Mouse (Mus musculus): ENCODE data around the gene Rhbdl3. TPM values are rescaled to one million over a fixed set of nuclear protein-coding genes. Genes with fewer than 3 reads are reported as not detected.

Gene Rhbdl3
- total and polyA plus RNA-seq, 3 experiments, result 0.02 to 0.44 TPM; not detected in 1

DNA sequence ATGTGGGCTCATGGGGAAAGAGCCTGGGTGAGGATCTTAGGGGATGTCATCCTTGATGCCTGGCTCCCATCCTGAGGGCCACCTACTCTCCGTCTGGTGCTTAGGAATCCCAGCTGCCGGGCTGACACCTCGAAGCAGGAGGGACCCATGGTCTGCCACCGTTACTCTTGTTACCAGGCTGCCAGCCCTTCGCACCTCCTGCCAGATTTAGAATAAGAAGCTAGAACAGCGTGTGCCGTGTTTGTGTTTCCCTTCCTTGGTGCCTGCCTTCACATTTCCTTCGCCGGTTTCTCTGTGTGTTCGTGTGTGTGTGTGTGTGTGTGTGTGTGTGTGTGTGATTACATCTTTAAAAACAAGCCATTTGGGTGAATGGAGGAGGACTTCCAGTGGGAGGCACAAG is 4.1 kb downstream of the Rhbdl3 start:
- DNase-seq (ENCODE audit: low spot score), result no peak
- H3K27me3 ChIP-seq (ENCODE audit: insufficient read depth, low read length), result peaks cover 26% of the 10 kb centered on the region
- TF ChIP-seq GATA2 (IDR thresholded peaks at IDR 0.05; ENCODE audit: borderline replicate concordance, low read depth, low read length) (no peak), POLR2AphosphoS5 (IDR thresholded peaks at IDR 0.05; ENCODE audit: insufficient replicate concordance, low read depth, low read length) (no peak), GATA1 (IDR thresholded peaks at IDR 0.05; ENCODE audit: borderline replicate concordance, low read length) (no peak), TAL1 (conservative IDR thresholded peaks at IDR 0.05; ENCODE audit: low read depth, low read length) (no peak), CTCF (IDR thresholded peaks at IDR 0.05; ENCODE audit: low read depth, low read length) (no peak)

GRCm38 (mm10) chr11:80308537-80308936 is 7.8 kb downstream of the Rhbdl3 start:
- no peak for ATAC-seq (ENCODE audit: extremely low read depth, insufficient number of reproducible peaks, low FRiP score, poor library complexity, severe bottlenecking)
- H3K4me1 ChIP-seq (ENCODE audit: insufficient read depth, low read depth, low read length), result no peaks in the 10 kb centered on the region
- H3K9me3 ChIP-seq (replicated peaks), result no peaks in the 10 kb centered on the region
- TF ChIP-seq GATA1 (IDR thresholded peaks at IDR 0.05; ENCODE audit: borderline replicate concordance, low read length) (no peak), TAL1 (conservative IDR thresholded peaks at IDR 0.05; ENCODE audit: low read depth, low read length) (no peak), CTCF (IDR thresholded peaks at IDR 0.05; ENCODE audit: low read depth, low read length) (no peak), POLR2AphosphoS5 (IDR thresholded peaks at IDR 0.05; ENCODE audit: insufficient replicate concordance, low read depth, low read length) (no peak)
- DNase-seq (ENCODE audit: low spot score), result no peak
- H3K36me3 ChIP-seq (replicated peaks), result no peaks in the 10 kb centered on the region
- no peak overlapping the region for H3K4me3 ChIP-seq (ENCODE audit: low read depth, low read length)
- peaks cover 13% of the 10 kb centered on the region for H3K27me3 ChIP-seq (ENCODE audit: insufficient read depth, low read length)

More for the DNA sequence above, 4.1 kb downstream of the Rhbdl3 start:
- H3K36me3 ChIP-seq (replicated peaks), result no peaks in the 10 kb centered on the region
- no peak for ATAC-seq (ENCODE audit: extremely low read depth, insufficient number of reproducible peaks, low FRiP score, poor library complexity, severe bottlenecking)
- H3K4me3 ChIP-seq (ENCODE audit: low read depth, low read length), result no peak overlapping the region
- no peaks in the 10 kb centered on the region; the same call in 1 of the 2 replicates for H3K9me3 ChIP-seq (replicated peaks)
- H3K4me1 ChIP-seq (ENCODE audit: insufficient read depth, low read depth, low read length), result 0 out of 2 replicates have a peak, but pooled peaks cover 3% of the 10 kb centered on the region

GRCm38 (mm10) chr11:80311271-80311670 is 10.6 kb downstream of the Rhbdl3 start:
- Histone ChIP-seq H3K36me3 (replicated peaks) (no peaks in the 10 kb centered on the region), H3K4me3 (ENCODE audit: low read depth, low read length) (no peak overlapping the region), H3K4me1 (ENCODE audit: insufficient read depth, low read depth, low read length) (no peaks in the 10 kb centered on the region), H3K27me3 (ENCODE audit: insufficient read depth, low read length) (peaks cover 17% of the 10 kb centered on the region), H3K9me3 (replicated peaks) (no peaks in the 10 kb centered on the region)
- TF ChIP-seq GATA2 (IDR thresholded peaks at IDR 0.05; ENCODE audit: borderline replicate concordance, low read depth, low read length), result no peak
- no peak for TF ChIP-seq TAL1 (conservative IDR thresholded peaks at IDR 0.05; ENCODE audit: low read depth, low read length)
- no peak for TF ChIP-seq GATA1 (IDR thresholded peaks at IDR 0.05; ENCODE audit: borderline replicate concordance, low read length)
- TF ChIP-seq POLR2AphosphoS5 (IDR thresholded peaks at IDR 0.05; ENCODE audit: insufficient replicate concordance, low read depth, low read length), result no peak
- TF ChIP-seq CTCF (IDR thresholded peaks at IDR 0.05; ENCODE audit: low read depth, low read length), result no peak
- ATAC-seq (ENCODE audit: extremely low read depth, insufficient number of reproducible peaks, low FRiP score, poor library complexity, severe bottlenecking) (no peak), DNase-seq (ENCODE audit: low spot score) (no peak)

- ATAC-seq (ENCODE audit: extremely low read depth, insufficient number of reproducible peaks, low FRiP score, poor library complexity, severe bottlenecking) (no peak), DNase-seq (ENCODE audit: low spot score) (no peak)
- Histone ChIP-seq H3K4me3 (ENCODE audit: low read depth, low read length) (no peak overlapping the region), H3K4me1 (ENCODE audit: insufficient read depth, low read depth, low read length) (no peaks in the 10 kb centered on the region), H3K9me3 (replicated peaks) (no peaks in the 10 kb centered on the region), H3K27me3 (ENCODE audit: insufficient read depth, low read length) (peaks cover 18% of the 10 kb centered on the region), H3K36me3 (replicated peaks) (no peaks in the 10 kb centered on the region)
- TF ChIP-seq CTCF (IDR thresholded peaks at IDR 0.05; ENCODE audit: low read depth, low read length) (no peak), GATA1 (IDR thresholded peaks at IDR 0.05; ENCODE audit: borderline replicate concordance, low read length) (no peak), GATA2 (IDR thresholded peaks at IDR 0.05; ENCODE audit: borderline replicate concordance, low read depth, low read length) (no peak), TAL1 (conservative IDR thresholded peaks at IDR 0.05; ENCODE audit: low read depth, low read length) (no peak), POLR2AphosphoS5 (IDR thresholded peaks at IDR 0.05; ENCODE audit: insufficient replicate concordance, low read depth, low read length) (no peak)
These were observed 11.3 kb downstream of the Rhbdl3 start for GRCm38 (mm10) chr11:80312049-80312448.

DNA sequence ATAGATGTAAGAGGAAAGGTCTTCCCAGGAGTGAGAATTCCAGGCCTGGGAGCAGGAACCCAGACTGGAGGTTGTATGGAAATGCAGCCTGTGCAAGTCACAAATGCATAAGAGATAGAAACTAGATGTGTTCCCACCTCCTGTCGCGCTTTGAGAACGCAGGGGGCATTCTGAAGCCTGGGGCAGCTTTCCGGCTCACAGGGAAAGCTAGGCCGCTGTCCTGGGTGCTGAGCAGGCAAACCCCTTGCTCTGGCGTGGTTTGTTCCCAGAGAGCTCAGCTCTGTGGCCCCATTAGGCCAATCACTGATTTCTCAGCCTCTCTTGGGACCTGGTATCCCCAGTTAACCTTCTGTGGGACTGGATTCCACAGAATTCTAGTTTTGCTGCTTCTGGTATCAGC is 11.9 kb downstream of the Rhbdl3 start:
- Histone ChIP-seq H3K36me3 (replicated peaks) (no peaks in the 10 kb centered on the region), H3K27me3 (ENCODE audit: insufficient read depth, low read length) (peaks cover 15% of the 10 kb centered on the region), H3K4me1 (ENCODE audit: insufficient read depth, low read depth, low read length) (no peaks in the 10 kb centered on the region), H3K4me3 (ENCODE audit: low read depth, low read length) (no peak overlapping the region), H3K9me3 (replicated peaks) (no peaks in the 10 kb centered on the region)
- DNase-seq (ENCODE audit: low spot score) (peak; percentile 9), ATAC-seq (ENCODE audit: extremely low read depth, insufficient number of reproducible peaks, low FRiP score, poor library complexity, severe bottlenecking) (no peak)
- no peak for TF ChIP-seq GATA1 (IDR thresholded peaks at IDR 0.05; ENCODE audit: borderline replicate concordance, low read length)
- no peak for TF ChIP-seq TAL1 (conservative IDR thresholded peaks at IDR 0.05; ENCODE audit: low read depth, low read length)
- TF ChIP-seq GATA2 (IDR thresholded peaks at IDR 0.05; ENCODE audit: borderline replicate concordance, low read depth, low read length), result no peak
- TF ChIP-seq POLR2AphosphoS5 (IDR thresholded peaks at IDR 0.05; ENCODE audit: insufficient replicate concordance, low read depth, low read length), result no peak
- no peak for TF ChIP-seq CTCF (IDR thresholded peaks at IDR 0.05; ENCODE audit: low read depth, low read length)

DNA sequence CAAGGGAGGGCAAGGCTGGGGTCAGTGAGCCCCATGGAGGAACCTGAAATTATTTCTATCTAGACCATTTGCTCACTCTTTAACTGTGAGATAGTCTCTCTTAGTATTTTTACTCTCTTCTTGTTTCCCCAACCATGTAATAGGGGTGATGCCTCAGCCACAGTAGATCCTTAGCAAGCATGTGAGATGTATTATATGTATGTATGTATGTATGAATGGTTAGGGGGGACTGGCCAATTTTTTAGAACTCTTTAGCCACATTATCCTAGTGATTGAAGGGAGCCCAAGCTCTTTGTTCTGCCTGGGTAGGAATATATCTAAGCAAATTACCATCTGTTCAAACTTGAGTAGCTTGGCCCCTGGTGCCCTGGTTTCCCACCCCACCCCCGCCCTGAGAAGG is 12.8 kb downstream of the Rhbdl3 start:
- Histone ChIP-seq H3K9me3 (replicated peaks) (no peaks in the 10 kb centered on the region), H3K4me1 (ENCODE audit: insufficient read depth, low read depth, low read length) (no peaks in the 10 kb centered on the region), H3K27me3 (ENCODE audit: insufficient read depth, low read length) (peaks cover 15% of the 10 kb centered on the region), H3K36me3 (replicated peaks) (no peaks in the 10 kb centered on the region), H3K4me3 (ENCODE audit: low read depth, low read length) (no peak overlapping the region)
- DNase-seq (ENCODE audit: low spot score) (no peak), ATAC-seq (ENCODE audit: extremely low read depth, insufficient number of reproducible peaks, low FRiP score, poor library complexity, severe bottlenecking) (no peak)
- TF ChIP-seq GATA1 (IDR thresholded peaks at IDR 0.05; ENCODE audit: borderline replicate concordance, low read length), result no peak
- no peak for TF ChIP-seq TAL1 (conservative IDR thresholded peaks at IDR 0.05; ENCODE audit: low read depth, low read length)
- no peak for TF ChIP-seq POLR2AphosphoS5 (IDR thresholded peaks at IDR 0.05; ENCODE audit: insufficient replicate concordance, low read depth, low read length)
- no peak for TF ChIP-seq CTCF (IDR thresholded peaks at IDR 0.05; ENCODE audit: low read depth, low read length)
- no peak for TF ChIP-seq GATA2 (IDR thresholded peaks at IDR 0.05; ENCODE audit: borderline replicate concordance, low read depth, low read length)

Measured in G1E (cell line).